Mouse (Mus musculus) bone marrow macrophage, adult 2 months (primary cell): ENCODE results near the gene Nsun3. TPM values are rescaled to one million over a fixed set of nuclear protein-coding genes. Genes with fewer than 3 reads are reported as not detected.

Experiments
- H3K27ac ChIP-seq: 2 replicates; pipeline ENCODE4 v1.5.1; 2012; ENCODE audit warnings: low read depth, low read length; ENCODE audit not compliant: insufficient read depth
- H3K4me1 ChIP-seq: 2 replicates; pipeline ENCODE4 v1.6.1; 2012; ENCODE audit warnings: low read length; ENCODE audit not compliant: control insufficient read depth, insufficient read depth
- H3K4me3 ChIP-seq: 2 replicates; pipeline ENCODE4 v1.5.1; 2012; ENCODE audit warnings: mild to moderate bottlenecking, low read length, moderate library complexity; ENCODE audit not compliant: insufficient read depth
- CTCF ChIP-seq: IDR thresholded peaks from 2 replicates; pipeline ENCODE4 v1.5.1; 2012; ENCODE audit warnings: low read depth, mild to moderate bottlenecking, low read length, moderate library complexity
- POLR2A ChIP-seq: IDR thresholded peaks from 2 replicates; pipeline ENCODE4 v1.6.1; 2012; ENCODE audit warnings: mild to moderate bottlenecking, low read depth, low read length, borderline replicate concordance
- polyA plus RNA-seq: library from polyadenylated mRNA; stranded (reverse); fragments of >200 nt; gene quantifications from 2 replicates; pipeline ENCODE4 v1.2.4, GENCODE M21; 2012; ENCODE audit not compliant: missing spikeins, insufficient read depth, insufficient read length

Gene Nsun3
- polyA plus RNA-seq, 1 experiment = 15.1 TPM

- H3K27ac ChIP-seq = no peak overlapping the region
- no peak for TF ChIP-seq CTCF
- no peak for TF ChIP-seq POLR2A
- peaks cover 9% of the 10 kb centered on the region for H3K4me1 ChIP-seq
- H3K4me3 ChIP-seq = no peak overlapping the region
Measured at GRCm38 (mm10) chr16:62807249-62807979, 20.8 kb upstream of the Nsun3 start.

DNA sequence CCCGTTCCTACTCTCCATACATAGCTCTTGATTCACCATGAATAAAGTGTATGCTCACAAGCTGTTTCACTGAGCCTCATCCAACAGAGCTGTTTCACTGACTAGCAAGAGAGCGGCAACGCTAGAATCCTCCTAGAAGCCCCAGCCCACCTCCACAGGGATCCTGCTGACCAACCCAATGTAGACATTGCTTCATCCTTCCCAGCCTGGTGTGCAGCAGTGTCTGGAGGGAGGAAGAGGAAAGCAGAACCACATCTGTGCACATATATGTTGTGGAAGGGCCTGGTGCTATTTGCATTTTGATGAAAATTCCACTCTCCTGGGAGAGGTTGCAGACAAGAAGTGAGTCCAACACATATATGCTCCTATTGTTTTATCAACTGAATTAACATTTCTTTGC, 18.0 kb upstream of the Nsun3 start:
- TF ChIP-seq POLR2A = no peak
- TF ChIP-seq CTCF = no peak
- Histone ChIP-seq H3K4me1 (peaks cover 9% of the 10 kb centered on the region), H3K27ac (no peak overlapping the region), H3K4me3 (no peak overlapping the region)

- TF ChIP-seq POLR2A = no peak
- TF ChIP-seq CTCF = no peak
- no peak overlapping the region for H3K4me3 ChIP-seq
- H3K4me1 ChIP-seq = peaks cover 15% of the 10 kb centered on the region
- no peak overlapping the region for H3K27ac ChIP-seq
Measured at GRCm38 (mm10) chr16:62799839-62800238, 13.2 kb upstream of the Nsun3 start.

DNA sequence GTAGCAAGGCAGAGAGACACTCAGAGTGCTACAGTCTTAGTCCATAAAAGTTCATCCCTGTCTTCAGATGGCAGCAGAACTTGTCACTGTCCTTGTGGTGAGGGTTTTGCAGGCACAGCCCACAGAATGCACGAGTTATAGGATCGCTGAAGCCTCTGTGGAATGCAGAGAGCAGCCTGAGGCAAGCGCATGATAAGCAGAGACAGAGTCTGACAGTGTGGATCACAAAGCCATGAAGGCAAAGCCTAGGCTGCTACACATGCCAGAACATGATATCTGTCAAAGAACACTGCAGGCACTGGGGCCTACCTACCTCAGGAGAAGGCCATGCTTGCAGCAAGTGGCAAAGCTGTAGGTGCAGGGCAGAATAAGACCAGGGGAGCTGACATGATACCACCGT, 12.8 kb upstream of the Nsun3 start:
- H3K4me3 ChIP-seq = no peak overlapping the region
- H3K27ac ChIP-seq = no peak overlapping the region
- TF ChIP-seq CTCF (no peak), POLR2A (no peak)
- peaks cover 12% of the 10 kb centered on the region for H3K4me1 ChIP-seq

GRCm38 (mm10) chr16:62798808-62799207, 12.2 kb upstream of the Nsun3 start:
- H3K27ac ChIP-seq = no peak overlapping the region
- no peak for TF ChIP-seq POLR2A
- TF ChIP-seq CTCF = no peak
- peaks cover 10% of the 10 kb centered on the region for H3K4me1 ChIP-seq
- H3K4me3 ChIP-seq = no peak overlapping the region

GRCm38 (mm10) chr16:62796608-62797007, 10.0 kb upstream of the Nsun3 start:
- Histone ChIP-seq H3K27ac (no peak overlapping the region), H3K4me3 (no peak overlapping the region), H3K4me1 (peaks cover 10% of the 10 kb centered on the region)
- TF ChIP-seq CTCF = no peak
- no peak for TF ChIP-seq POLR2A

- TF ChIP-seq CTCF (no peak), POLR2A (no peak)
- peaks cover 14% of the 10 kb centered on the region for H3K4me1 ChIP-seq
Measured at GRCm38 (mm10) chr16:62782229-62782628, 4.4 kb downstream of the Nsun3 start.

DNA sequence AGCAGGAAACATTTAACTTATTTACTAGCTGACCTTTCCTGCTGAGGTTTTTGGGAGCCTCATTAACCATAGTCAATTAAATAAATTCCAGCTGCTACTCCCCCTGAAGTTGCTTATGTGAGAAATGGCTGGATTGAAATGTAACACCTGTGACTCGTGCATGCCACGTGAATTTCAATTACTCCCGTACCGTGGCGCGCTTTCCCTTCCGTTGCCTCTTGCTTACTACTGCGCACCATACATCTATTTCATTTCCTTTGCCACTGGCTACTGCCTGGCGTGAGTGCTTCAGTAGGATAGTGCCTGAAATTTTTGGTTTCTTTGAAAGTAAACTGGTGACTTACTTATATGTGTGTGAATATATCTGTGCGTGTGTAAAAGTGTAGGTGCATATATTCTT, 8.3 kb downstream of the Nsun3 start:
- Histone ChIP-seq H3K27ac (no peak overlapping the region), H3K4me3 (no peak overlapping the region), H3K4me1 (peaks cover 8% of the 10 kb centered on the region)
- no peak for TF ChIP-seq POLR2A
- no peak for TF ChIP-seq CTCF

More at GRCm38 (mm10) chr16:62782229-62782628, 4.4 kb downstream of the Nsun3 start:
- Histone ChIP-seq H3K27ac (no peak overlapping the region), H3K4me3 (no peak overlapping the region)

- Histone ChIP-seq H3K4me3 (no peak overlapping the region), H3K27ac (no peak overlapping the region), H3K4me1 (peaks cover 2% of the 10 kb centered on the region; the same call in 1 of the 2 replicates)
- TF ChIP-seq CTCF (no peak), POLR2A (no peak)
Measured at GRCm38 (mm10) chr16:62776034-62776433, 10.6 kb downstream of the Nsun3 start.

DNA sequence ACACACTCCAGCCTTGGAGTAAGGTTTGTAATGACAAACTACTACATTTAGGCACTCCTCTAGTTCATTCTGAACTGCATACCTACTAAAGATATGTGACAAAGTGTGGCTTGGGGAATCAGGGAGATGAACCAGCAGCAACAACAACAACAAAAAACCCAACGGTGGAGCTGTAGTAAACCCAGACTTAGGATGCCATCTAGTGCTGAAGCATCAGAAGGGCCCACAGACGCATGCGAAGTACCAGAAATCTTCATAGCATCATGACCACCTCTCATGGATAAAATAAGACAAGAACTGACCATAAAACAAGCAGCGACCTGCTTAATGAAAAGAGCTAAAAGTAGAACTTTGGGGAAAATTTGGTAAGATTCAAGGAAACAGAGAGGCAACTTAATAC, 13.2 kb downstream of the Nsun3 start:
- no peak for TF ChIP-seq CTCF
- no peak for TF ChIP-seq POLR2A
- Histone ChIP-seq H3K27ac (no peak overlapping the region), H3K4me3 (no peak overlapping the region), H3K4me1 (no peaks in the 10 kb centered on the region)
